Mouse (Mus musculus): ENCODE data around the gene Zbtb7b.

The Zbtb7b gene

DNA sequence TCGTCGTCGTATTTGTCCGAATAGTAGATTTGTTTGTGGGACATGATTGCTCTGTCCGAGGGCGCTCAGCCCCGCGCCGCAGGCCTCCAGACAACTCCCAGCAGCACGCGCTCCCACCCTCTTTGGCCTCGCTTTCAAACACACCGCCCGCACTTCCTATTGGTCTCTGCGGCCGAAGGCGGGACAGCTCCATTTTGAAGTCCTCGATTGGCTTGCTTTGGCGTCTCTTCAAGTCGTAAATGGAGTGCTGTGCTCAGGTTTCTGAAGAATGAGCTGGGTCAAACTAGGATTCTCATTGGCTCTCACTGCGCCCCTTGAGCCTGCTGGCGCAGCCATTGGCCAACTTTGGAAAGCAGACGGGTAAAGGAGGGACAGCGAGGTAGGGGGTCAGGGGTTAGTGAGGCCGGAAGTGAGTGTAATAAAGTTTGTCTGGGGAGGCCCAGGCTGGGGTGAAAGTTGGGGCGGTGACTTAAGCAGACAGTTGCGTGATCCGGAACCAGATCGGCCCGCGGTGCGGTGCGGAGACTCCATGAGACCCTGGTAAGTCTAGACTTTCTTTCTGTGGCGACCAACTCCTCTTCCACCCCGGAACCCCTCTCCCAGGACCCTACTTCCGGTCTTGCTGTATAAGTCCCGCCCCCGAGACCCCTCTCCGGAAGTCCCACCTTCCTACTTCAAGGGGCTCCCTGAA is 23.7 kb upstream of the Zbtb7b start, which contains the start of the genes Cks1b and Shc1:
Gene Cks1b (minus strand): TSS at position 214 of the 691 bp plus-strand sequence.
Gene Shc1 (plus strand): TSS at position 274 of the 691 bp plus-strand sequence.
- peak; percentile 99 for DNase-seq (ENCODE audit: low read depth, low spot score)

DNA sequence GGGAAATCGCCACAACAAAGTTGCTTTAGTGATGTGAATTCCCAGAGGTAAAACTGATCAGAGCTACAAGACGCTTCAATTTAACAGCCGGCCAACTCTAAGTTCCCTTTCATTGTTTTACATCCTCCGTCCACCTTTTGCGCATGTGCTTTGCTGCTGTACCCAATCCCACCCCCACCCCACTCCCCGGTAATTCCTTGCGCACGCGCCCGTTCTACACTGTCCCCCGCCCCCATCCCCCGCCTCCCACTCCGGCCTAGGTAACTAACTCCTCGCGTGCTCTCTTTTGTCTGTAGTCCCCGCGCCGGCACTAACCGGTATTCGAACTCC is 23.2 kb upstream of the Zbtb7b start:
- DNase-seq (ENCODE audit: low read depth, low spot score), result peak; percentile 89

DNA sequence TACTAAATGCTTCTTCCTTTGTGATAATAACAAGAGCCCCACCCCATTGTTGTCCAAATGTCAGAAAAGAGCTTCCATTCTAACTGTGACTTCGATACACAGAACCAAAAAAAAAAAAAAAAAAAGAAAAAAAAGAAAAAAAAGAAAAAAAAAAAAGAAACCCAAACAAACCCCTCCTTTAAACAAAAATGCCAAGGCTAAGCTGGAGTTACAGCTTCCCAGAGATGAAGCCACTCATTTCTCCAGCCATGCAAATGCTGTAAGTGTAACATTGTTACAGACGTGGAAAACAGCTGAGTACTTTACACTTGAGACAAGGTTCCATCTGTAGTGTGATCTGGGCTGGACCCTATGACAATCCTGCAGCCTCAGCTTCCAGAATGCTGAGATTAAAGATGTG is 22.6 kb upstream of the Zbtb7b start:
- no peak for DNase-seq (ENCODE audit: low read depth, low spot score)

DNA sequence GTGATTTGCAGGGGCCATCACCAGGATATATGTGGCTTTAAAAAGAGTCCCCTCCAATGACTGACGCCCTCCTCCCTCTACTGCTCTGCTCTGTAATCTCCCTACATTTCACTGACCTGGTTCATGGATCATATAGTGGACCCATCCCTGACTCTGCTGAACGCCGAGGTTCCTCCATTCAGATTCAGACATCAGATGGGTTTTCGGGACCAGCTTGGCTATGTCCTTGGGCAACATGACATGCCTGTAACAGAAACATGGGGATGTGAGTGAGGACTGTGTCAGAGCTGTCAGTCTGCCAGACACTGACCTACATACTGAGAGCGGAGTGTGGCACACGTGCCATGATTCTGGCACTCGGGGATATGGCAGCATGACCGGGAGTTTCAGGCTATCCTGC is 21.6 kb upstream of the Zbtb7b start:
- DNase-seq (ENCODE audit: low read depth, low spot score), result no peak

DNA sequence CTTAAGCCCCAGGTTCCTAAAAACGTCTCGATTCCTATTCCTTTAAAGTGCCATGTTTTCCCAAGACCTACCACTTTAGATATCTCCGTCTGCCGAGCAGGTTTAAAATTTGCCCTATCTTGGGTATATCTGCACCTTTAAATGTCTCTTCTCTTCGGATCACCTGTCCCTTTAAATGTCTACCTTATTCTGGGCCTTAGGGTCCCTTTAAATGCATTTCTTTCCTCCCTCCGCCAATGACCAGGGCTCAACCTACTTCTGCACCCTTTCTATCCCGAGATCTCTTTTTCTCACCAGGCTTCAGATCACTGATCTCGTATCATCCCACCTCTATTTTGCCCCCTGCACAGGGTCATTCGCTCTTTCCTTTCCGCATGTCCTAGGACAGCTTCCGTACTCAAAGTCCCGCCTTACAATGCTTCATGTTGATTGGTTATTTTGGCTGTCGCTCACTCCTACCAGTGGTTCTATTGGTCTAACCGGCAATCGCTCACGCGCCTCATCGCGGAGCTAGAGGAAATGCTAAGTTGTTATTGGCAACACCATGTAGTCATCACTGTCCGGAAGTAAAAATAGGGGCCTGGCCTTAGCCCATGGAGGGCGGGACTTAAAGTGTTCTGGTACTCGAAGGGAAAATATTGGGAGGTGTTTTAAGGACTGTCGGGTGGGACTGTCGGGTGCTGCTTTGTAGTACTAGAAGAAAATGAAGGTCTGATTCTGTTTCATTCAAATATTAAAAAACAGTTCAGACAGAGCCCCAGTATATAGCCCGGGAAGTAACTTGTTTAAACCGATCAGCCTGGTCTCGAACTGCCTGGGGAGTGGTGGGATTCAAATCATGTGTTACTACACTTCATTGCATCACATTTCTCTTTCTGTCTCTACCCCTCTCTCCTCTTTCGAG is 17.2 kb upstream of the Zbtb7b start, which contains the start of gene Flad1:
Gene Flad1 (minus strand): TSS at position 381 of the 904 bp plus-strand sequence.
- peak; percentile 100 for DNase-seq (ENCODE audit: low read depth, low spot score)

DNA sequence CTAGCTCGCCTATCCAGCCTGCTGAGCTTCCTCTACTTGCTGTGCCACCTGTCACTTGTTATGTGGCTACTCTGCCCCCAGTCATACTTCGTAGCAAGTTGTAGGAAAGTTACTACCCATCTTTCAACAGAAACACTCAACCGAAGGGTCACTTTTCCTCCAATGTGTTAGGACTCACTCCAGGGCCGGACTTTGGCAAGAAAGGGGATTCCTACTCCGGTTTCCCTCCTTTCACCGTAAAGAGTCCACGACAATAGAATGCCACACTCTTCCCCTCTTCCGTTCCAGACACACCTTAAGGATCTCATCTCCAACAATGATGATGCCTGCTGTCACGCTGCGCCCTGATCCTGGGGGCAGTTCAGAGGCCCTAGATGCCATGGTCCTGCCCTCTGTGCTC is 16.3 kb upstream of the Zbtb7b start:
- DNase-seq (ENCODE audit: low read depth, low spot score), result no peak

DNA sequence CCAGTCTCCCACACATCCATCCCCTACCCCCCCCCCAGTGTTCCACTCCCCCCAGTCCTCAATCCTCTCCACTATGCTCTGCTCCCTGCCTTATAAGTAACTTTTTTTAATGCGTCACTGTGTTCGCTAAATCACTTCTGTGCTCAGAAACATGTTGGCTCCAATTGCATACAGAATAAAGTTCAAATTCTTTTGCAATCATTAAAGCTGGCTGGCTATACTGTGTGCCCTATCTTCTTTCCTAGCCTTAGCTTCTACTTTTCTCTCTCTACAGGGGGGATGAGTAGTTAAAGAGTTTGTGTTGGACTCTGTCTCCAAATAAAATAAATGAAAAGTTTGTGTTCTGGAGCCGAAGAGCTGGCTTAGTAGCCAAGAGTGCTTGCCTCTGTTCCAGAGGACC is 15.1 kb upstream of the Zbtb7b start:
- DNase-seq (ENCODE audit: low read depth, low spot score), result no peak

DNA sequence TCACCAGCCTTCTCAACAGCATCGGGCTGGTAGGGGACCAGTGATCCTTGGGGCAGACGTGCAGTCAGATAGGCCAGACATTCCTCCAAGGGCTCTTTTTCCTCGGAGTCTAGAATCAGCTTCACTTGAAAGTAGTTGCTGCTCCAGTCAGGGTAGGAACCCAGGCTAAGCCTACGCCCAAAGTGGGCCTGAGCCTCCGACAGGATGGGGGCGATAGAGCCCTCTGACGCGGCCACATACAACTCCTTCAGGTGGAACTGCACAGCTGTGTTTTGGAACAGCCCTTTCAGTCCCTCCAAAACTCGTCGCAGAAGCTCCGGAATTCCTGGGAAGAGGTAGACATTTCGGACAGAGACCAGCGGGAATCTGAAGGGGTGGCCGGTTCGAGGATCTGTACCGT is 13.9 kb upstream of the Zbtb7b start:
- no peak for DNase-seq (ENCODE audit: low read depth, low spot score)

DNA sequence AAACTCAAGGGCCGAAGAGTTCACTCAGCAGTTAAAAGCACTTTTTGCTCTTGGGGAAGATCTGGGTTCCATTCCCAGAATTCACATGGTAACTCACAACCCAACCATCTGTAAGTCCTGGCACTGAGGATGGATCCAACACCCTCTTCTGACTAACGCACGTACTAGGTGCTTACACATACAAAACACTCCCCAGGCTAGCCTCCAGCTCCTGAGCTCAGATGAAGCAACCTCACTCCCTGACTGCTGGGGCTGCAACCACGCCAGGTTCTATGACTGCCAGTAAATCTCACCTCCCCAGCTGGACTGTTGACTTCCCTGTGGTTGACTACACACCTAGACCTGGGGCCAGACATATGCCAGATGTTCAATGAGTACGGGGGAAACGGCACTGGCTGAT is 12.3 kb upstream of the Zbtb7b start:
- no peak for DNase-seq (ENCODE audit: low read depth, low spot score)

DNA sequence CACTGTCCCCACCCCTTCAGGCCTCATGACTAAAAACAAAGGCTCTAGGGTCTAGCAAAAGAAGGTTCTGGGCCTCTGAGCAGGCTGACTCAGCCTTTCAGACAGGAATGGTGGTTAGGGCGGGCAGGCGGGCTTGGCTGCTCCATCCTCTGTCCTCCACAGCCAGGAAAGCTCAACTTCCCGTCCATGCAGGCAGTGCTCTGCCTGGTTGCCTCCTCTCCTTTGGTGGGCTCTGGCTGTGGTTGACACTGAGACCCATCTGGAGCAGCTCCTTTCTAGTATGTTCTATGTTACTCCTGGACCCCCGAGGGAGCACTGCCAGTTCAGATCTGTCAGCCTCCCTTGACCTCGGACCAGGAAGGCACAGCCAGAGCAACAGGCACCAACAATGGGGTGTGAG is 8.1 kb upstream of the Zbtb7b start, which contains the start of gene Lenep:
Gene Lenep (minus strand): TSS at position 101 of the 400 bp plus-strand sequence.
- no peak for DNase-seq (ENCODE audit: low read depth, low spot score)

DNA sequence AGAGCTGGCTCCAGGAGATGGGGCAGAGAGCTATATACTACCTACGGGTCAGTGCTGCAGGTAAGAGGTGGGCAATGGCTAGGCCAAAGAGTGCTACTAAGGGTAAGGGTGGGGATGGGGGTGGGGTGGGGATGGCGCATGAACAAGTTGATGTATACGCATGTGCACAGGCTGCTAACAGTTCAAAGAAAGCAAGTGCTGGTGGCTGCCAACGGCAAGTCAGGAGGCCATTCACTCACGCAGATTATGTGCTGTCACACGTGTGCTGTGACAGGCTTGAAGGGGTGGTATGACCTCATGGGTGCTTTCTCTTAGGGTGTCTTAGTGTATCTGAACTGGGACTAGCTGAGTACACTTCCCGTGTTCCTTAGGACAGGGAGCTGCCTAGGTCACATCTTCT is 6.8 kb upstream of the Zbtb7b start:
- no peak for DNase-seq (ENCODE audit: low read depth, low spot score)

DNA sequence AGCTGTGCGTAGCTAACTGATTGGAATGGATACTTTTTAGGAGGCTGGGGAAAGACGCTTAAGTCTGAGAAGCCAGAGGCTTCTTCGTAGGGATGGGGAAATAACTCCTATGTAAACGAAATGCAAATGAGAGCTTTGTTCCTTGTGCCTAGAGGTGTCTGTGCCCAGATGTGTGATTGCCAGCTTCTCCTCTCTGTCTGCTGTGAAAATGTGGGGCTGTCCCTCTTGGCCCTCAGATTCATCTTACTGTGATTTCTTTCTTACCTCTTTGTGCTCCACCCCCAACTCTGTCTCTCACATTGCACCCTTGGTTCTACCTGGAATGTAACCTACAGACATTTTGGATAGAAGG is 2.1 kb upstream of the Zbtb7b start:
- DNase-seq (ENCODE audit: low read depth, low spot score), result no peak

DNA sequence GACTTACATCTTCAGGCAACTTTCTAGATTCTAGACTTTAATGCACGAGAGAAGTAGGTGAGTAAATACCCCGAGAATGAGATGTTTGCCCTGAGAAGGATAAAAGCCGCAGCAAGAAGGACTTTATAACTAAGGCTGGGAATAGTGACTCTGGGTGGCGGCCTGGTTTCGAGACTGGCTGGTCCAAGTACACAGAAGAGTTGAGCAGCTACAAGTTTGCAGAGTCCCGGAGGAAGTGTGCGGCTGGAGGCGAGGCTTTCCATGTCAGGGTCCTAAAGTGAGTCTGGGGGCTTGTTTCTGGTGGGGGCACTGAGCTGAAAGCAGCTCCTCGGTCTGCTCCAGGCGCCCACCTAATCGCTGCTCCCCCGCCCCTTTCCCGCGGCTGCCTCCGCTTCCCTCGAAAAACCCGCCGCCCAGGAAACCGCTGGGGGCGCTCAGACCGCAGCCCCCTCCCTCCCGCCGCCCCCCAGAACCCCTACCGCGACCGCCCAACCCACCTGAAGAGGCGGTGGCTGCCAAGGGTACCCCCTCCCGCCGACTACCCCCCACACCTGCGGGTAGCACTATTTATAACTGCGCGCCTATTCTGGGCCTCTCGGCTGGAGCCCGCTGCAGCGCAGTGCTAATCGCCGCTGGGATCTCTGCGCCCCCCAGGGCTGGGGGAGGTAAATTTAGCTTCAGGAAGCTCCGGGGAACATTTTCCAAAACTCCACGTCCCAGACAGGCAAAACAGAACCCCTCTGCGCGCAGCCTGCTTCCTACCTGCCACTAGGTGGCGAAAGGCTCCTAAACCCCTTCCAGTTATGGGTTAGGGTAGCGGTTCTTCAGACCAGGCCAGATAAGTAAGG is 1.5 kb upstream of the Zbtb7b start:
- DNase-seq (ENCODE audit: low read depth, low spot score), result peak; percentile 83

DNA sequence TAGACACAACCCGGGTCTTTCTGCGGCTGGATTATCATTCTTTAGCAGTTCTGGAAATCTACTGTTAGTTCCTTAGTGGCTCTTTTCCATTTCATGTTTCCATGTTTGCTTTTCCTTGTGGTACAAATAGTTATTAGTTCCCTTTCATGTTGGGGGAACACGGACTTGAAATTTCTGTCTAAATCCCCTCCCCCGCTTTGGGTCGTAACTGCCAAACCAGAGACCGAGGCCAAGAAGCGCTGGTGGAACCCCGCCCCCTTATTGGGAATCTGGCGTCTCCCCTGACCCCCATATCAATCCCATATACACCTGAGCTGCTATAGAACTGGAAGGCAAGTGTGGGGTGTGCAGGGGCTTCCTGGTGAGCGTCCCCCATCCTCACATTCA is 836 bp upstream of the Zbtb7b start:
- no peak for DNase-seq (ENCODE audit: low read depth, low spot score)

DNA sequence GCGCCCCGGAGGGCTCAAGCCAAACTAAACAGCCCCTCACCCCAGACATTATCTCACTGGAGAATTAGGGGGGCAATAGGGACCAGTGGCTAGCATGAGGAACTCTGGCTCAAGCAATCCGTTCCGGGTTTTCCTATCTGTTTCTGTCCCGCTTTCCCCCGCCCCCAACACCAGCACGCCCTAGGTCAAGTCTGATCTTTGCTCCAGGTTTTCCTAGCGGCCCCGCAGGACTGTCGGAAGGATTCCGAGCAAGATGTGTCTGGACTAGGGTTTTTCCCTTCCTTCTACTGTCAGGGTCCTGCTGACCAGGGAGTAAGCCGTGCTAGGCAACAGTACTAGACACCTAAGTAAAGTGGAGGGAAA is 299 bp upstream of the Zbtb7b start:
- peak; percentile 90 for DNase-seq (ENCODE audit: low read depth, low spot score)

DNA sequence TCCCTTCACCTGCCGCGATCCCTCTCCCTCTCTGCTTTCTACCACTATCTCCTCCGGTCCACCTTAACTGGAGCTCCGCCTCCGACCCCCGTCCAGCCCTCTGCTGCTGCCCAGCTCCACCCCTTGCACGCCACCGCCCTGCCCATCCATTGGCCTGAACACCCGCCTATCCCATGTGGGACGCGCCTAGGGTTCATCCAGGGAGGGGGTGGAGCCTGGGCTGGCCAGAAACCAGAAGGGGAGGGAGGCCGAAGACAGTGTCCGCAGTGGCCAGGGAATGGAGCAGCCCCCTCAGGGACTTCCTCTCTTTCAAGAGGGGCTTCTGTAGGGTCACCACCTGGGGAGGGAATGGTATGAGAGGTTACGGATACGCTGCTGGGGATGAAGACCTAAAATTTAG is 971 bp downstream of the Zbtb7b start:
- peak; percentile 96 for DNase-seq (ENCODE audit: low read depth, low spot score)

DNA sequence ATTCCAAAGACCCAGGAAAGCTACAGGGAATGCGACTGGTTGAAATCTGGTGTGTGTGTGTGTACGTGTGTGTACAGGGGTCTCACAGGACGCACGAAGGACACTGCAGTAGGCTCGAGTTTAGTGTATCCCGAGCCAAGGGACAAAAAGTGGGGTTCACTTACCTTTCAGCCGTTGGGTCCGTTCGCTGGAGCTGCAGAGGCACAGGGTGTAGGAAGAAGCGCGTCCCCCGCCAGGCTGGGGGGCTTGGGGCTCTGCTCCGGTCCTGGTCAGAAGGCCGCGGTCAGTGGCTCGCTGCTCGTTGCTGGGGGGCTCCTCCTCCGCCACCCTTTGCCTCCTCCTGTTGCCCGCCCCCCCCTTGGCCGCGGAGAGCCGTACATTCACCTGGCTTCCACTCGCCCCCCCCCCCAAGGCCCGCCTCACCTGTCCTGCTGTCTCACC is 1.7 kb downstream of the Zbtb7b start:
- DNase-seq (ENCODE audit: low read depth, low spot score), result no peak

DNA sequence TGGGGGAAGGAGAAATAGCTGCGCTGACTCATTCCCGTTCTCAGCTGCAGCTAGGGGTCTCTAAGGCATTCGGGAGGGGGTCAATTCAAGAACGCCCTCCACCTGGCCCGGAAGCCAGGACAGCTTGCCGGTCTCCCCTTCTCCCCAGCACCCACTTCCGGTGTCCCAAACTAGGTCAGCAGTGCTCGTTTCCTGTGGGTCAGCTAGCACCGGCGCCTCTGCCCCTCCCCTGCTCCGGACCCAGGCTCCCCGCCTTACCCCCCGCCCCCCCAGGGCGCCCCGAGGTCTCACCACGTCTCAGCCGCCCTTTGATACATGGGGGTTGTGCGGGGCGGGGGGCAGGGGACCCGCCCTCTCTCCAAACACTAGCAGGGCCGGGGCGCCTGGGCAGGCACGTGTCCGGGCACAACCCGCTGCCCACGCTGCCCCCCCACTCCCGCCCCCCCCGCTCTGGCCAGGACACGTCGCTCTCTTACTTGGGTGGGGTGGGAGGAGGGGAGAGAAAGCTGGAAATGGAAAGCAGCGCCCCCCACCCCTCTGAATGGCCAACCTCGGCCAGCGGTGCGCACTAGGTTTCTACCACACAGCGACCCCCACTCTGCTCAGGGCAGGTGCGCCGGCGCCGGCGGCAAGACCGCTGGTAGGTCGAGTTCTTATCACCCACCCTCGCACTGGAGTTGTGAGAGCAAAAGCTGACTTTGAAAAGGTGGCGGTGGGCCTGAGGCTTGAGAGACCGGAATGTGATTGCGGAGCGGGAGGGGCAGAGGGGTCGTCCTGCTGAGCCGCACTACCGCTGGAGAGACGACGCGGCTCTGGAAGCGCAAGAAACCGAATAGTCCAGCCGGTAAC is 2.7 kb downstream of the Zbtb7b start:
- DNase-seq (ENCODE audit: low read depth, low spot score), result peak; percentile 34

DNA sequence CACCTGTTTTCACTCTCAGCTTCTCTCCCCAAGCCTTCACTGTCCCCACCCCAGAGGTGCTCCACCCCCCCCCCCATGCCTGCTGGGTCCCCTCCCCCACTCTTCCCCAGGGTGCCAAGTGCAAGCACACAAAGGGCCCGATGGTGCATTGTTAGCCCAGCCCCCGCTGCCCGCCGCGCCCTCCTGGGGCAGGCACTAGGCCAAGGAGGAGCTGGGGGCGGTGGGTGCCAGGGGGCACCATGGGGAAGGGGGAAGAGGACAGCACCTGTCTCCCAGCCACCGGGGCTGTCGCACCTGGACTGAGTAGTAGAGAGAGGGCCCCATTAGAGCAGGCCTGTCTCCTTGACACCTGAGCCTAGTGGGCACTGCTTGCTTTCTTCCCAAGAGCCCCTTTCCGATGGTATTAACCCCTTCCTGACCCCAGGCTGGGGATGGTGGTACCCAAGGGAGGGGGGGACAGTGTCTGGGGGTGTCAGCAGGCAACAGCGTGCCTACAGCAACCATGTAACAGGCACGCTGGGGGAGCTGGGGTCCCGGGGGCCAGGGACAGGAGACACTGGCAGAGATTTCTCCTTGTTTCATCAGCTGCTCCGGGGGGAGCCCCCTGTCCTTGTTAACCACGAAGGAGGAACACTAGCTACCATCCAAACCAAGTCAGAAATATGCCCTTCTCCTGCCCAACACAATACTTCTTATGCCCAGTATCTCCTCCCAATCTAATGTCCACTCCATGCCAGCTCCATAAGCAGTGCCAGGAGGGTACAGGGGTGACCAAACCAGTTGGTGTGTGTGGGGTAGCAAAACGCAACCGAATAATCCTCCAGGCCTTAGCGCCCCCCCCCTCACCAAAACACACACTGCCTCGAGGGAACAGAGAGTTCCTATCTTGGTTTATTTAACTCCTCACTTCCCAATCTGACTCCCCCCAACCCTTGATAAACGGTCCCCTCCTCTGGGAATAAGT is 3.6 kb downstream of the Zbtb7b start:
- no peak for DNase-seq (ENCODE audit: low read depth, low spot score)

DNA sequence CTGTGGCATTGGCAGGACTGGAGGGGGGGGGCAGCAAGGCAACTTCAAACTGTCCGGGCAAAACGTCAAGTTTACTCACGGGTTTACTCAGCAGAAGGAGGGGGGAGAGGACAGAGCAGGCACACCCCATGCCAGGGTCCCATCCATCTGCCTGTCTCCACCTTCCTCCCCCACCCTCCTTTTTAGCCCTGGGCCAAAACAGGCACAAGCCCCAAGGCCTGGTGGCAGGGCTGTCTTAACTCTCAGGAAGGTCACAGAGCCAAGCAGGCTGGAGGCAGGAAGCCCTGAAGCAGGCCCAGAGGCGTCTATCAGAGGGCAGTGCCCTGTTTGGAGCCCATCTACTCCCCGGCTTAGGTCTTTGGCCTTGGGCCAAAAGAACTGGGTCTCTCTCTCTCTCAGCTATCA is 4.5 kb downstream of the Zbtb7b start:
- no peak for DNase-seq (ENCODE audit: low read depth, low spot score)

Measured in mesoderm, embryonic 11.5 days (tissue).